Mouse (Mus musculus) liver, adult (tissue): Measurements from ENCODE around the gene Gmpr2.

ENCODE experiments used
- GATA4 ChIP-seq: IDR thresholded peaks from 2 replicates; pipeline ENCODE4 v1.6.1; 2014; ENCODE audit warnings: mild to moderate bottlenecking, low read length; ENCODE audit not compliant: insufficient replicate concordance

Gene Gmpr2

DNA sequence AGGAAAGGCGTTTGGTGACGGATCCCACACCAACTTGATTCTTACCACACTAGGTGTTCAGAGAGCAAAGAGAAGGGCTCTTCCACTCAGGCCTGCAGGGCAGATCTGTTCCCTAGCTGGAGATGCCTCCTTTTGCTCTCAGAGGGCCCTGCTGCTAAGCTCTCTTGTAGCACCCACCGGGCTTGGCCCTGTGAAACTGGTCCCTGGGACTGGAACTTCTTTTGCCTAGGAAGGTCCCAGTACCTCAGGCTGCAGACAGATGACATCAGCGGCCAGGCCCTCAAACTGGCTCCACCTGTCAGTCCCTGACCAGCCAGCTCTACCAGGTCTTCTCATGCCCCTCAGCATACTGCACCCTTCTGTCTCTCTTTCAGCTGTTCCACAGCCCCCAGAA, 42.0 kb downstream of the Gmpr2 start, which contains the start of gene Tgm1:
Tgm1 (minus strand) TSS at position 198 of the 394 bp plus-strand sequence.
- TF ChIP-seq GATA4 = no peak

GRCm38 (mm10) chr14:55714893-55715292, 43.2 kb downstream of the Gmpr2 start:
- no peak for TF ChIP-seq GATA4

- TF ChIP-seq GATA4 = no peak
These were observed 44.5 kb downstream of the Gmpr2 start for GRCm38 (mm10) chr14:55716271-55716670.

GRCm38 (mm10) chr14:55716884-55717283, 45.1 kb downstream of the Gmpr2 start:
- no peak for TF ChIP-seq GATA4

- no peak for TF ChIP-seq GATA4
These were observed 48.0 kb downstream of the Gmpr2 start for GRCm38 (mm10) chr14:55719737-55720136.

DNA sequence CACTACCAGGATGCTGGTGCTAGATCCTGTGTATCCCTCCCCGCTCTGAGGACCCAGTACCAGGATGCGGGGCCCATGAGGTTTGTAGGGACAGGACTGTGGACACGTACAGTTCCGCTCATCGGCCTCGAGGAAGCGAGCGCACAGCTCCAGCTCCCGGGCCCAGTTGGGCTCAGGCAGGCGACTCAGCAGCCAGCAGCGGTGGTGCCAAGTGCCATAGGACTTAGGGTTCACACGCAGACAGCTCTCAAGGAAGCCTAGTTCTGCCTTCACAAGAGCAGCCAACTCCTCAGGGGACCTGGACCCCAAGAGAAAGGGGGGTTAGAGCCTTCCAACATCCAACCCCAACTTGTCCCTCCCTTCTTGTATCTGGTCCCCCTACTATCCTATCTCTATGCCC, 48.9 kb downstream of the Gmpr2 start:
- no peak for TF ChIP-seq GATA4

GRCm38 (mm10) chr14:55721076-55721475, 49.3 kb downstream of the Gmpr2 start:
- no peak for TF ChIP-seq GATA4

DNA sequence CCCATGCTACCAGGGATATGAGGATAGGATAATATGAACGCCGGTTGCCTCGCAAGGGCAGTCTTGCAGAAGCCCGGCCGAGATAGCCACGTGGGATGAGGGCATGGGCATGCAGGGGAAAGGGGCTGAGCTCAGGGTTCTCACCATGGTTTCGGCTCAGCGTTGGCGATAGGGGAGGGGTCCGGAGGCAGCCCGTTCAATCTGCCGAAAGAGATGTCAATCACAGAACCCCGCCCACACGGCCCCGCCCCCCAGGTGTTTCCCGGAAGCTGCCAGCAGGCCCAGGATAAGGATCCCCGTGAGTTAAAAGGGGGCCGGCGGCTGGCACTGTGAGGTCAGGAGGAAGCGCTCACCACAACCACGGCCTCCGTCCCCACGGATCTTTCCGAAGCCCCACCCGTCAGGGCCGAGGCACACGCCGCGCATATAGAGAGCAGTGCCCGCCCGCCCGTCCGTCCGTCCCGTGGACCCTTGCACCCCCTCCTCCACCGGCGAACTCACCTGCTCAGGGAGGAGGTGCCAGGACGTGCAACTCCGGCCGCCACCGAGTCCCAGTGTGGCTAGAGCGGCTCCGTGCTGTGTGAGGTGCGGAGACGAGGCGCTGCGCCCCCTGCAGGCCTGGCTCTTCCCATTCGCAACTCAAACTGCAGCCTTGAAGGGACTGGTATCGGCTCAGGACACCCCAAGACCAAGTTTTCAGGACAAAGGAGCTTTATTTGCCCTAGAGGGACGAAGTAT, 50.1 kb downstream of the Gmpr2 start, which contains the start of gene Rabggta:
Rabggta (minus strand) TSS at position 564 of the 738 bp plus-strand sequence.
- no peak for TF ChIP-seq GATA4

DNA sequence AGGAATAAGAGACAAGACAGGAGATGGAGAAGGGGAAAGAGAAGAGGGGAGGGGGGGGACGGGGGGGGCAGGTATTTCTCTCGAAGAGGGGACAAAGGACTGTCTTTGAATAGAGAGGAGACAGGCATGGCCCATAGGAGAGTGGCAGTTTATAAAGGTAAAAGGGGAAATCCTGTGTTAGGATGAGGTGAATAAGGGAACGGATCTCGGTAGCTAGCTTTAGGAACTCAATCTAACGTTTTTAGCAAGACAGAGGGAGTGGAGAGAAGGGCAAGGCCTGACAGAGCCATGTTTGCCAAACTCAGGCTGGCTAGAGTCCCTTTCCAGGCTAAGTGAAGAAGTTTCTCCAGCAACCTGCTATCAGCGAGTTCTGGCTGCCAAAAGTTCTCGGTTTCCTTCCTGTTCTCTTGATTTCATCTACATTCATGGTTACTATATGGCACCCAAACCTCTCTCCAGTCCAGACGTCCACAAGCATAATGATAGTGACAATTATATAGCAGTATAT, 50.8 kb downstream of the Gmpr2 start:
- no peak for TF ChIP-seq GATA4

DNA sequence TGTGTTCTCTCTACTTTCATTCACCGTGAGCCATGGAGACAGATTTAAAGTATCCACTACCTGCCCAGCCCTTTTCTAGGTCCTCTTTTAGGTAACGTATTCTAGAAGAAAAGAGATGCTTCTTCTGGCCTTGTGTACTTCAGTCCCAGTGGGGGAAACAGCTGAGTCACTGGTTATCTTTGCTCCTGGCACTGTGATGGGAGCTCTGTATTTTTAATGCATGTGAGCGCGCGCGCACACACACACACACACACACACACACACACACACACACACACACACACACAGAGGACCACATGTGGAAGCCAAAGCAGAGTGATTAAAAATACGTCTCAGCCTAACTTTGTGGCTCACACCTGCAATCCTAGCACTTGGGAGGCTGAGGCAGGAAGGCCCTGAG, 51.7 kb downstream of the Gmpr2 start:
- TF ChIP-seq GATA4 = no peak

DNA sequence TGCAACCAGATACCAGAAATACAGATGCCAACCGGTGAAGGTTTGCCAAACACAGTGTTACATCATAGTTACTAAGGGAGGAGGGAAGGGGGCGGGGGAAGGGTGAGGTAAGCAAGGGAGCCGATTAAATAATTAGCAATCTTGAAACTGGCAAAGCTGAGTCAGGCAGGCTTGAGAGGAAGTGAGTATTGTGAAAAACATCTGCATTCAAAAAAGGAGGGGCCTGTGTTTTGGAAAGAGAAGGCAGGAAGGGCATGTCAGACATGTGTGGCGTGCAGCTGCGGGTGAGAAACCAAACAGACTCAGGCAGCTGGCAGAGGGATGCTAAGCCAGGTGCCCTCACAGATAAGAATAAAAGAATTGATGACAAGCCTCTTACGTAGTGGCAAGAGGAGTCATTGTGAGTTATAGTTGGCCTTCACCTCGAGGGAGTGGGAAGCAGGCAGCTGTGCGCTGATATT, 52.7 kb downstream of the Gmpr2 start:
- TF ChIP-seq GATA4 = peak; percentile 52; the same call in 1 of the 2 replicates

- no peak for TF ChIP-seq GATA4
These were observed 54.5 kb downstream of the Gmpr2 start for GRCm38 (mm10) chr14:55726261-55726660.

- no peak for TF ChIP-seq GATA4
These were observed 56.3 kb downstream of the Gmpr2 start for GRCm38 (mm10) chr14:55727889-55728685.
